Mouse (Mus musculus): ENCODE data around the gene Tmem108. TPM values are rescaled to one million over a fixed set of nuclear protein-coding genes. Genes with fewer than 3 reads are reported as not detected.
"Not testable (repeated sequence)": the region's sequence is repeated elsewhere in the genome, so short reads cannot be mapped to it uniquely, and the experiment has no call there.

The Tmem108 gene
- total RNA-seq, 4 experiments from 2014 or later, result 3.7 to 4.7 (median 4.4) TPM

GRCm38 (mm10) chr9:103681741-103682330 is 79.8 kb downstream of the Tmem108 start:
- DNase-seq (ENCODE audit: low spot score), result no peak

GRCm38 (mm10) chr9:103679234-103679633 is 82.4 kb downstream of the Tmem108 start:
- DNase-seq (ENCODE audit: low spot score), result no peak

GRCm38 (mm10) chr9:103678531-103679060 is 83.0 kb downstream of the Tmem108 start:
- no peak for DNase-seq (ENCODE audit: low spot score)

- no peak for DNase-seq (ENCODE audit: low spot score)
These were observed 83.8 kb downstream of the Tmem108 start for GRCm38 (mm10) chr9:103677811-103678210.

- DNase-seq (ENCODE audit: low spot score), result no peak
These were observed 85.7 kb downstream of the Tmem108 start for GRCm38 (mm10) chr9:103675721-103676480.

GRCm38 (mm10) chr9:103672881-103673280 is 88.8 kb downstream of the Tmem108 start:
- no peak for DNase-seq (ENCODE audit: low spot score)

- not testable (repeated sequence) for DNase-seq (ENCODE audit: low spot score)
These were observed 91.0 kb downstream of the Tmem108 start for GRCm38 (mm10) chr9:103670592-103671113.

GRCm38 (mm10) chr9:103668830-103669229 is 92.8 kb downstream of the Tmem108 start:
- DNase-seq (ENCODE audit: low spot score), result no peak

GRCm38 (mm10) chr9:103665817-103666216 is 95.8 kb downstream of the Tmem108 start:
- no peak for DNase-seq (ENCODE audit: low spot score)

GRCm38 (mm10) chr9:103664151-103664550 is 97.5 kb downstream of the Tmem108 start:
- no peak for DNase-seq (ENCODE audit: low spot score)

- DNase-seq (ENCODE audit: low spot score), result no peak
These were observed 99.8 kb downstream of the Tmem108 start for GRCm38 (mm10) chr9:103661873-103662272.

- DNase-seq (ENCODE audit: low spot score), result no peak
These were observed 103.7 kb downstream of the Tmem108 start for GRCm38 (mm10) chr9:103657981-103658380.

- no peak for DNase-seq (ENCODE audit: low spot score)
These were observed 104.3 kb downstream of the Tmem108 start for GRCm38 (mm10) chr9:103657183-103657975.

GRCm38 (mm10) chr9:103653995-103654587 is 107.5 kb downstream of the Tmem108 start:
- no peak for DNase-seq (ENCODE audit: low spot score)

- DNase-seq (ENCODE audit: low spot score), result no peak
These were observed 109.3 kb downstream of the Tmem108 start for GRCm38 (mm10) chr9:103652127-103652882.

GRCm38 (mm10) chr9:103646605-103647004 is 115.0 kb downstream of the Tmem108 start:
- DNase-seq (ENCODE audit: low spot score), result no peak

GRCm38 (mm10) chr9:103645724-103646123 is 115.9 kb downstream of the Tmem108 start:
- DNase-seq (ENCODE audit: low spot score), result no peak

GRCm38 (mm10) chr9:103642300-103642699 is 119.3 kb downstream of the Tmem108 start:
- DNase-seq (ENCODE audit: low spot score), result no peak

GRCm38 (mm10) chr9:103641340-103641739 is 120.3 kb downstream of the Tmem108 start:
- no peak for DNase-seq (ENCODE audit: low spot score)

- DNase-seq (ENCODE audit: low spot score), result no peak
These were observed 122.2 kb downstream of the Tmem108 start for GRCm38 (mm10) chr9:103639413-103639812.

- no peak for DNase-seq (ENCODE audit: low spot score)
These were observed 124.2 kb downstream of the Tmem108 start for GRCm38 (mm10) chr9:103637451-103637850.
